Mouse (Mus musculus): Measurements from ENCODE around the gene 1700029I15Rik. TPM values are rescaled to one million over a fixed set of nuclear protein-coding genes. Genes with fewer than 3 reads are reported as not detected.

1700029I15Rik gene
- polyA plus RNA-seq, 1 experiment from 2014 or later = 1.8 TPM

- no peaks in the 10 kb centered on the region for H3K27me3 ChIP-seq (ENCODE audit: control insufficient read depth, insufficient read depth, low read length)
- H3K4me1 ChIP-seq (ENCODE audit: control insufficient read depth, insufficient read depth, low read length) = peaks cover 78% of the 10 kb centered on the region
- no peak overlapping the region for H3K9ac ChIP-seq (ENCODE audit: low read length)
- peak overlapping the region; percentile 73 for H3K27ac ChIP-seq (ENCODE audit: low read length)
- H3K4me3 ChIP-seq (ENCODE audit: low read length) = no peak overlapping the region
- no peak overlapping the region for H3K4me2 ChIP-seq (ENCODE audit: low read depth, low read length)
- peaks cover 18% of the 10 kb centered on the region; the same call in 1 of the 2 replicates for H3K36me3 ChIP-seq (ENCODE audit: control insufficient read depth, insufficient read depth)
- 55% methylated on average over 3 of the region's 3 CpGs for WGBS
- no peak for ATAC-seq (replicated peaks; ENCODE audit: extremely low read depth, insufficient read depth, low FRiP score)
- H3K9me3 ChIP-seq (replicated peaks; ENCODE audit: control insufficient read depth, low read length) = no peaks in the 10 kb centered on the region
Observed at GRCm38 (mm10) chr2:92426426-92426825, 44.1 kb downstream of the 1700029I15Rik start.

DNA sequence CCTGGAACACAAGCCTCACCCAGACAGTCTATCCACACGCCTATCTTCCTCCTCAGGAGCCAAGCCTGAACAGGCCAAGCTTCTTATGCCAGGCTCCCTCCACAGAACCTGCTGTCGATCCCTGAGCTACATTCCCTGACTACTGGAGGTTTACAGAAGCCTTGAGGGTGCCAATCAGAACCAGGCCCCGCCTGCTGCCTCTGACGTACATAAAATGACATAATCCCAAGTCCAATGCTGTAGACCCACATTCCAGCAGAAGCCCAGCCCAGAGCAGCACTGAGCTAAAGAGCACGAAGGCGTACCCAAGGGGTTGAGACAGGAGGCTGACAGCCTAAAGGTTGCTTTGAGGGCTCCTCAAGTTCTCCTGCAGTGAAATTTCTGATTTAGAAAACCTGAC is 45.5 kb downstream of the 1700029I15Rik start:
- Histone ChIP-seq H3K9me3 (replicated peaks; ENCODE audit: control insufficient read depth, low read length) (no peaks in the 10 kb centered on the region), H3K36me3 (ENCODE audit: control insufficient read depth, insufficient read depth) (peaks cover 4% of the 10 kb centered on the region; the same call in 1 of the 2 replicates), H3K4me1 (ENCODE audit: control insufficient read depth, insufficient read depth, low read length) (peaks cover 88% of the 10 kb centered on the region), H3K4me2 (ENCODE audit: low read depth, low read length) (peak overlapping the region; percentile 2; the same call in 1 of the 2 replicates), H3K27ac (ENCODE audit: low read length) (peak overlapping the region; percentile 74), H3K9ac (ENCODE audit: low read length) (peak overlapping the region; percentile 44; the same call in 1 of the 2 replicates), H3K4me3 (ENCODE audit: low read length) (no peak overlapping the region), H3K27me3 (ENCODE audit: control insufficient read depth, insufficient read depth, low read length) (no peaks in the 10 kb centered on the region)
- peak; percentile 47 for ATAC-seq (replicated peaks; ENCODE audit: extremely low read depth, insufficient read depth, low FRiP score)
- 23% methylated on average over 6 of the region's 6 CpGs for WGBS

GRCm38 (mm10) chr2:92430089-92430488 is 47.8 kb downstream of the 1700029I15Rik start:
- H3K9ac ChIP-seq (ENCODE audit: low read length) = no peak overlapping the region
- 57% methylated on average over 2 of the region's 2 CpGs for WGBS
- no peak overlapping the region for H3K4me2 ChIP-seq (ENCODE audit: low read depth, low read length)
- H3K36me3 ChIP-seq (ENCODE audit: control insufficient read depth, insufficient read depth) = no peaks in the 10 kb centered on the region
- no peak overlapping the region; the same call in 1 of the 2 replicates for H3K27ac ChIP-seq (ENCODE audit: low read length)
- H3K9me3 ChIP-seq (replicated peaks; ENCODE audit: control insufficient read depth, low read length) = no peaks in the 10 kb centered on the region
- no peak overlapping the region for H3K4me3 ChIP-seq (ENCODE audit: low read length)
- no peaks in the 10 kb centered on the region for H3K27me3 ChIP-seq (ENCODE audit: control insufficient read depth, insufficient read depth, low read length)
- peaks cover 76% of the 10 kb centered on the region for H3K4me1 ChIP-seq (ENCODE audit: control insufficient read depth, insufficient read depth, low read length)
- no peak for ATAC-seq (replicated peaks; ENCODE audit: extremely low read depth, insufficient read depth, low FRiP score)

- ATAC-seq (replicated peaks; ENCODE audit: extremely low read depth, insufficient read depth, low FRiP score) = peak; percentile 8
Observed at GRCm38 (mm10) chr2:92430723-92431541, 48.6 kb downstream of the 1700029I15Rik start.

DNA sequence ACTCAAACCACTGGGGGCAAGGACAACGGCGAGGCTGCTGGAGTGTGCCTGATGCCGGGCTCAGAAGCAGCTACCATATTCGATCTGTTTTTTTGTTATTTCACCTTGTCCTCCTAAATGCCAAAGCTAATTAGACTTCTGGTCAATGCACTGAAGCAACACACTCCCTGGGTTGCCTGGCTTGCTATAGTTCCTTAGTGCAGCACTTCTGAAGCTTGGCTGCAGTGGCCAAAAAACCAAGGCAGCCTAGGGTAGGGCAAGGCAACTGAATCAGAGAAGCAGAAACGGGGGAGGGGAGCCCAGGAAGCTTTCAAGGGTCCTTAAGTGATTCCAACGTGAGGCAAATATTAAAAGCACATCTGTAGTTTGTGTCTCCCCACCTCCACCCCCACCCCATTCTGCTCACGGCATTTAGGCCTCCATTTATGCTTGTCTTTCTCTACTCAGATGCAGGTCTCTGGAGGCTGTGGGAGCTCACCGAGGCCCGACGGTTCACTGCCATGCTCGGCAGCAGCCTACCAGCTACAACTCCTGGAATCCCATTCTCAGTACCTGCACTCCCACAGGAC is 49.4 kb downstream of the 1700029I15Rik start:
- Histone ChIP-seq H3K4me2 (ENCODE audit: low read depth, low read length) (peak overlapping the region; percentile 76), H3K4me1 (ENCODE audit: control insufficient read depth, insufficient read depth, low read length) (peaks cover 64% of the 10 kb centered on the region), H3K27ac (ENCODE audit: low read length) (peak overlapping the region; percentile 63), H3K9ac (ENCODE audit: low read length) (peak overlapping the region; percentile 59), H3K27me3 (ENCODE audit: control insufficient read depth, insufficient read depth, low read length) (no peaks in the 10 kb centered on the region), H3K9me3 (replicated peaks; ENCODE audit: control insufficient read depth, low read length) (no peaks in the 10 kb centered on the region), H3K36me3 (ENCODE audit: control insufficient read depth, insufficient read depth) (no peaks in the 10 kb centered on the region), H3K4me3 (ENCODE audit: low read length) (peak overlapping the region; percentile 80)
- ATAC-seq (replicated peaks; ENCODE audit: extremely low read depth, insufficient read depth, low FRiP score) = no peak
- 33% methylated on average over 11 of the region's 11 CpGs for WGBS

More at GRCm38 (mm10) chr2:92430723-92431541, 48.6 kb downstream of the 1700029I15Rik start:
- no peaks in the 10 kb centered on the region for H3K27me3 ChIP-seq (ENCODE audit: control insufficient read depth, insufficient read depth, low read length)
- peaks cover 67% of the 10 kb centered on the region for H3K4me1 ChIP-seq (ENCODE audit: control insufficient read depth, insufficient read depth, low read length)
- no peaks in the 10 kb centered on the region for H3K36me3 ChIP-seq (ENCODE audit: control insufficient read depth, insufficient read depth)
- H3K27ac ChIP-seq (ENCODE audit: low read length) = peak overlapping the region; percentile 66
- WGBS = 45% methylated on average over 21 of the region's 21 CpGs
- H3K4me2 ChIP-seq (ENCODE audit: low read depth, low read length) = peak overlapping the region; percentile 76
- H3K4me3 ChIP-seq (ENCODE audit: low read length) = peak overlapping the region; percentile 80
- H3K9ac ChIP-seq (ENCODE audit: low read length) = peak overlapping the region; percentile 59
- H3K9me3 ChIP-seq (replicated peaks; ENCODE audit: control insufficient read depth, low read length) = no peaks in the 10 kb centered on the region

- 38% methylated on average over 17 of the region's 17 CpGs for WGBS
- ATAC-seq (replicated peaks; ENCODE audit: extremely low read depth, insufficient read depth, low FRiP score) = no peak
Observed at GRCm38 (mm10) chr2:92432299-92433295, 50.3 kb downstream of the 1700029I15Rik start.

DNA sequence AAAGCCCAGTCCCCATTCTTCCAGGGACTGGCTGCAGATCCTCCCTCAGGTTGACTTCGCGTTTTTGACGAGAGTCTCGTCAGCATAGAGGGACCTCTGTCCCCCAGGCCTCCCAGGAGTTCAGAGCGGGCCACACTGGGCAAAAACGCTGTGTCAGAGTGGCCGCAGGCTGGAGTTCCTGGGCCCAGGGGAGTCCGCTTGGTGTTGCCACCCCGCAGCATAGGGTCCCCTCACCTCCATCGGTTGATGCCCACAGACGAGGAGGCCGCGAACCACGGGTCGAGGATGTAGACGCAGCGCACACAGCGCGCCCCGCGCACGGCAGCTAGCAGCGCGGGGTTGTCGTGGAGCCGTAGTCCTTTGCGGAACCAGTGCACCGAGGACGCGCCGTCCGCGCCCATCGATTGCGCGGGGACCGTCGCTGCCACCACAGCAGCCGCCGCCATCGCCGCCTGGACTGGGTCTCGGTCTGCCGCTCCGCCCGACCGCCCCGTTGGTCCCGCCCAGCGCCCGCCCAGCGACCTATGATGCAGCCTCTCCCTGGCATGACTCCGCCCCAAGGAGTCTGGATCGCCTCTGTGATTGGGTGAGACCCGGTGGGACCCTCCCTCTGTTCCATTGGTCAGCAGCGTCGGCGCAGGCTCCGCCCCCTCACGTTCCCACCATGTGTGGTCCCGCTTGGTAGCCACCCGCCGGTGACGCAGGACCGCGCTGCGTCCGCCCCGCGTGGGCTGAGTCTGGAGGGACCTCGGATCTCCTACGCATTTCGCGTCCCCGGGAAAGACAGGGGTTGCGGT is 51.4 kb downstream of the 1700029I15Rik start, which contains the start of gene Cry2:
TSS of gene Cry2 (minus strand) at position 466 of the 797 bp plus-strand sequence.
- H3K27me3 ChIP-seq (ENCODE audit: control insufficient read depth, insufficient read depth, low read length) = no peaks in the 10 kb centered on the region
- ATAC-seq (replicated peaks; ENCODE audit: extremely low read depth, insufficient read depth, low FRiP score) = peak; percentile 99
- peaks cover 44% of the 10 kb centered on the region for H3K4me1 ChIP-seq (ENCODE audit: control insufficient read depth, insufficient read depth, low read length)
- H3K36me3 ChIP-seq (ENCODE audit: control insufficient read depth, insufficient read depth) = no peaks in the 10 kb centered on the region
- H3K4me2 ChIP-seq (ENCODE audit: low read depth, low read length) = peak within 1 kb of the TSS; percentile 92
- H3K9ac ChIP-seq (ENCODE audit: low read length) = peak within 1 kb of the TSS; percentile 82
- H3K4me3 ChIP-seq (ENCODE audit: low read length) = peak within 1 kb of the TSS; percentile 80
- H3K27ac ChIP-seq (ENCODE audit: low read length) = peak within 1 kb of the TSS; percentile 46; the same call in 1 of the 2 replicates
- no peaks in the 10 kb centered on the region for H3K9me3 ChIP-seq (replicated peaks; ENCODE audit: control insufficient read depth, low read length)
- WGBS = under 1% methylated on average over 67 of the region's 76 CpGs

More at GRCm38 (mm10) chr2:92432299-92433295, 50.3 kb downstream of the 1700029I15Rik start:
- Histone ChIP-seq H3K27me3 (ENCODE audit: control insufficient read depth, insufficient read depth, low read length) (no peaks in the 10 kb centered on the region), H3K4me3 (ENCODE audit: low read length) (peak overlapping the region; percentile 80), H3K27ac (ENCODE audit: low read length) (no peak overlapping the region), H3K9me3 (replicated peaks; ENCODE audit: control insufficient read depth, low read length) (no peaks in the 10 kb centered on the region), H3K9ac (ENCODE audit: low read length) (peak overlapping the region; percentile 82), H3K4me2 (ENCODE audit: low read depth, low read length) (peak overlapping the region; percentile 76), H3K36me3 (ENCODE audit: control insufficient read depth, insufficient read depth) (no peaks in the 10 kb centered on the region), H3K4me1 (ENCODE audit: control insufficient read depth, insufficient read depth, low read length) (peaks cover 56% of the 10 kb centered on the region)

- WGBS = 8% methylated on average over 12 of the region's 12 CpGs
- no peaks in the 10 kb centered on the region for H3K27me3 ChIP-seq (ENCODE audit: control insufficient read depth, insufficient read depth, low read length)
- peaks cover 40% of the 10 kb centered on the region for H3K4me1 ChIP-seq (ENCODE audit: control insufficient read depth, insufficient read depth, low read length)
- H3K4me2 ChIP-seq (ENCODE audit: low read depth, low read length) = peak overlapping the region; percentile 92
- H3K4me3 ChIP-seq (ENCODE audit: low read length) = peak overlapping the region; percentile 80
- no peaks in the 10 kb centered on the region for H3K36me3 ChIP-seq (ENCODE audit: control insufficient read depth, insufficient read depth)
- ATAC-seq (replicated peaks; ENCODE audit: extremely low read depth, insufficient read depth, low FRiP score) = no peak
- no peaks in the 10 kb centered on the region for H3K9me3 ChIP-seq (replicated peaks; ENCODE audit: control insufficient read depth, low read length)
- H3K27ac ChIP-seq (ENCODE audit: low read length) = peak overlapping the region; percentile 41; the same call in 1 of the 2 replicates
- H3K9ac ChIP-seq (ENCODE audit: low read length) = peak overlapping the region; percentile 58
Observed at GRCm38 (mm10) chr2:92434375-92434745, 52.0 kb downstream of the 1700029I15Rik start.
